Mouse (Mus musculus) testis, adult 2 months (tissue): ENCODE data around the gene Ahnak. TPM values are rescaled to one million over a fixed set of nuclear protein-coding genes. Genes with fewer than 3 reads are reported as not detected.
A peak's percentile ranks its signal among the peaks of the same experiment; 100 is the strongest.
"Not testable (repeated sequence)": the region's sequence is repeated elsewhere in the genome, so short reads cannot be mapped to it uniquely, and the experiment has no call there.

ENCODE experiments used
- H3K27ac ChIP-seq: fragments of 200-500 bp; 2 replicates; pipeline ENCODE4 v1.5.1; 2012; ENCODE audit warnings: low read depth, low read length; ENCODE audit not compliant: control insufficient read depth, insufficient read depth
- H3K27me3 ChIP-seq: fragments of 200-500 bp; 2 replicates; pipeline ENCODE4 v1.6.1; 2012; ENCODE audit warnings: mild to moderate bottlenecking, low read length, moderate library complexity; ENCODE audit not compliant: control insufficient read depth, insufficient read depth
- H3K36me3 ChIP-seq: fragments of 200-500 bp; 2 replicates; pipeline ENCODE4 v1.6.1; 2012; ENCODE audit warnings: mild to moderate bottlenecking, low read length; ENCODE audit not compliant: control insufficient read depth, insufficient read depth
- H3K4me1 ChIP-seq: fragments of 200-500 bp; 2 replicates; pipeline ENCODE4 v1.6.1; 2012; ENCODE audit warnings: low read length; ENCODE audit not compliant: control insufficient read depth, insufficient read depth
- H3K4me3 ChIP-seq: fragments of 200-500 bp; 2 replicates; pipeline ENCODE4 v1.5.1; 2012; ENCODE audit warnings: low read depth, mild to moderate bottlenecking, low read length, moderate library complexity, mixed read lengths; ENCODE audit not compliant: control insufficient read depth
- CTCF ChIP-seq: fragments of 200-500 bp; IDR thresholded peaks from 2 replicates; pipeline ENCODE4 v1.5.1; 2012; ENCODE audit warnings: low read depth, mild to moderate bottlenecking, inconsistent platforms, low read length, moderate library complexity; ENCODE audit not compliant: control insufficient read depth, insufficient read depth, insufficient replicate concordance
- POLR2A ChIP-seq: fragments of 200-500 bp; IDR thresholded peaks from 2 replicates; pipeline ENCODE4 v1.6.1; 2012; ENCODE audit warnings: low read depth, mild to moderate bottlenecking, inconsistent platforms, low read length, moderate library complexity; ENCODE audit not compliant: control insufficient read depth
- polyA plus RNA-seq: library from polyadenylated mRNA; depleted of rRNA; stranded (reverse); fragments of >200 nt; gene quantifications from 2 replicates; pipeline ENCODE4 v1.2.3, GENCODE M21; 2012

The Ahnak gene
- polyA plus RNA-seq, 1 experiment: 1.6 TPM

GRCm38 (mm10) chr19:8962256-8962655 lies 26.8 kb upstream of the Ahnak start:
- no peak overlapping the region for H3K27ac ChIP-seq
- H3K4me1 ChIP-seq: peaks cover 2% of the 10 kb centered on the region
- peaks cover 6% of the 10 kb centered on the region; the same call in 1 of the 2 replicates for H3K36me3 ChIP-seq
- TF ChIP-seq CTCF (no peak), POLR2A (no peak)
- no peak overlapping the region for H3K4me3 ChIP-seq
- H3K27me3 ChIP-seq: no peaks in the 10 kb centered on the region

DNA sequence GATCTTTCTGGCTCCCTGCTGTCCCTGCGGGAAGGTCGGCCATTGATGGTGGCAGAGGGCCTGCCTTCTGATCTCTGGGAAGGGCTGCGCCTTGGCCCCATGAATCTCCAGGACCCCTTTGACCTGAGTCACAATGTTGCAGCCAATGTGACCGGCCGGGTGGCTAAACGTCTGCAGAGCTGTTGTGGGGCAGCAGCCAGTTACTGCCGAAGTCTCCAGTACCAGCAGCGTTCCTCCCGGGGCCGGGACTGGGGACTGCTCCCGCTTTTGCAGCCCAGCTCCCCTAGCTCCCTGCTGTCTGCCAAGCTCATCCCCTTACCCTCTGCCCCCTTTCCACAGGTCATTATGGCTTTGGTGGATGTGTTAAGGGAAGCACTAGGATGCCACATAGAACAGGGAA lies 24.0 kb upstream of the Ahnak start:
- H3K27me3 ChIP-seq: no peaks in the 10 kb centered on the region
- peak overlapping the region; percentile 98 for H3K4me3 ChIP-seq
- peak overlapping the region; percentile 98 for H3K27ac ChIP-seq
- no peak for TF ChIP-seq CTCF
- no peak for TF ChIP-seq POLR2A
- H3K36me3 ChIP-seq: peaks cover 4% of the 10 kb centered on the region; the same call in 1 of the 2 replicates
- H3K4me1 ChIP-seq: peaks cover 5% of the 10 kb centered on the region

- H3K36me3 ChIP-seq: peaks cover 4% of the 10 kb centered on the region; the same call in 1 of the 2 replicates
- no peak; the same call in 1 of the 2 replicates for TF ChIP-seq POLR2A
- no peak for TF ChIP-seq CTCF
- peak overlapping the region; percentile 98 for H3K4me3 ChIP-seq
- peaks cover 5% of the 10 kb centered on the region for H3K4me1 ChIP-seq
- no peaks in the 10 kb centered on the region for H3K27me3 ChIP-seq
- peak overlapping the region; percentile 98 for H3K27ac ChIP-seq
Observed at GRCm38 (mm10) chr19:8965771-8966170, 23.3 kb upstream of the Ahnak start.

DNA sequence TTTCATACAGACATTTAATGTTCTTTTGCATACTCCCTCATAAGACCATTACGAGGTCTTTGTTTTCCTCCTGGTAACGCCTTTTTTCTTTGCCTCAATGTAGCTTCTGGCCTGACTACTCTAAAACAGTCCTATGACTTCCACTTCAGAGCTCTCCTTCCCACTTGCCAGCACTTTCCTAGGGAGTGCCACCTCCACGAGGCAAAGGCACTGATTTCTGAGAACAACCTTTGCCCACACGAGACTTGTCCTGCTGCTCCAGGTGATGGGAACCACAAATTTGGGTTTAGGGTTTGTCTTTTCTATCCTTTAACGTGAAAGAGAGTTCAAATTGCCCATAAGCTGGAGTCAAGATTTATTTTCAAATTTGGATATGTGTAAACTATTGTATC lies 22.9 kb upstream of the Ahnak start:
- Histone ChIP-seq H3K27me3 (no peaks in the 10 kb centered on the region), H3K27ac (peak overlapping the region; percentile 98), H3K4me1 (peaks cover 5% of the 10 kb centered on the region), H3K4me3 (peak overlapping the region; percentile 98), H3K36me3 (peaks cover 4% of the 10 kb centered on the region; the same call in 1 of the 2 replicates)
- no peak for TF ChIP-seq CTCF
- TF ChIP-seq POLR2A: no peak

DNA sequence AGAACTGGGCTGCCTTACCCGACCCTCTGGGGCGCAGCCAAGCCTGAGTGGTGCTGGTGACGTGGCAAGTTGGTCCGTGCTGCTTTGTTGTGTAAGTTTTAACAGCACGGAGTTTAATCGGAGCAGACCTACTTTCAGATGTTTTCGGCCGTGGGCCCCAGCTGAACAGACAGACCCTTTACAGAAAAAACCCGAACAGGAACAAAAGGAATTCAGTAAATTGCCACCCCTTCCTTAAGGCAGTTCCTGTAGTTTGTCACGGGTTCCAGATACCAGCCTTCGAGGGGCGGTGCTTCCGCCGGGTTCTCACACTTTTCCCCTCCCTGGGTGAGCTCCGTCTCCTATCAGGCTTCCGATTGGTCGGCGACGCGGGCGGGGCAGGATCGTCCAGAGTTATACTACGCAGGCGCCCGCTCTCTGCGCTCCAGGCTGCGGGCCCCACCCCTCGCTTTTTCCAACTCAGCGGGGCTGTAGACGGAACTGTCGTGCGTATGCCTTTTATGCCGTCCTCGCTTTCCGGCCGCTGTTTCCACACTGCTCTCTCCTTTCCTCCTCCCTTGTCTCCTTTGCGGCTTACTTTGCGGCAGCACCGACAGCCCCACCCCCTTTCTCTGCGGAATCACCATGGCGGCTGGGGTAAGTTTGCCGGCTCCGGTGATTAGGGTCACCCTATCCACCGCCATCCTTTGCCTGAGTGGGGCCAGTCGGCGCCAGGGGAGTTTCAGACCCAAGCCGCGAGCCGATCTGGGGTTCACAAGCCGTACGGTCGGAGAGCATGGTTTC lies 22.3 kb upstream of the Ahnak start, which contains the start of gene Eef1g:
TSS of gene Eef1g (plus strand) at position 452 of the 783 bp plus-strand sequence.
- Histone ChIP-seq H3K36me3 (peaks cover 4% of the 10 kb centered on the region; the same call in 1 of the 2 replicates), H3K4me1 (peaks cover 5% of the 10 kb centered on the region)

GRCm38 (mm10) chr19:8967373-8967743 lies 21.7 kb upstream of the Ahnak start:
- TF ChIP-seq CTCF (no peak), POLR2A (no peak)
- peak overlapping the region; percentile 98 for H3K4me3 ChIP-seq
- H3K27ac ChIP-seq: peak overlapping the region; percentile 98
- H3K27me3 ChIP-seq: no peaks in the 10 kb centered on the region
- H3K36me3 ChIP-seq: peaks cover 6% of the 10 kb centered on the region; the same call in 1 of the 2 replicates
- H3K4me1 ChIP-seq: peaks cover 5% of the 10 kb centered on the region

More for the DNA sequence above, 22.3 kb upstream of the Ahnak start, which contains the start of gene Eef1g:
- Histone ChIP-seq H3K4me3 (peak within 1 kb of the TSS; percentile 98), H3K27ac (peak within 1 kb of the TSS; percentile 98), H3K27me3 (no peaks in the 10 kb centered on the region)
- TF ChIP-seq CTCF: no peak
- peak; percentile 86 for TF ChIP-seq POLR2A

GRCm38 (mm10) chr19:8967893-8968292 lies 21.2 kb upstream of the Ahnak start:
- Histone ChIP-seq H3K4me1 (peaks cover 5% of the 10 kb centered on the region), H3K27ac (peak overlapping the region; percentile 98), H3K27me3 (no peaks in the 10 kb centered on the region), H3K36me3 (peaks cover 6% of the 10 kb centered on the region; the same call in 1 of the 2 replicates), H3K4me3 (peak overlapping the region; percentile 98)
- no peak for TF ChIP-seq CTCF

DNA sequence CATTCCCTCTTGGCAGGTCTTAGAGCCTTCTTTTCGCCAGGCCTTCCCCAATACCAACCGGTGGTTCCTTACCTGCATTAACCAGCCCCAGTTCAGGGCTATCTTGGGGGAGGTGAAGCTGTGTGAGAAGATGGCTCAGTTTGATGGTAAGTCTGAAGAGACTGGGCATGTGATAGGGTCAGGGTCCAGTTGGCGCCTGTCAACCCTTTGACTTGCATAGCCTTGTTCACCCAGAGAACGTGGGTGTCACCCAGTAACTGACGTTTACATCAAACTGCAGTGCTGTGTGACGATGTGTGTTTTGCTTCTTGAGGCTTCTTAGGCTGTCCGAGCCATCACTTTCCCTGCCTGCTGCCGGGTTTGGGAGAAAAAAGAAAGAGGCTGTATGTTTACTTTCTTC lies 16.6 kb upstream of the Ahnak start:
- not testable (repeated sequence) for H3K27me3 ChIP-seq, H3K4me3 ChIP-seq, H3K4me1 ChIP-seq, H3K27ac ChIP-seq, H3K36me3 ChIP-seq
